Mouse (Mus musculus) left cerebral cortex, postnatal 4 days (tissue): Measurements from ENCODE around the gene Ppp2r3c. TPM values are rescaled to one million over a fixed set of nuclear protein-coding genes. Genes with fewer than 3 reads are reported as not detected.
A peak's percentile ranks its signal among the peaks of the same experiment; 100 is the strongest.
"Not testable (repeated sequence)": the region's sequence is repeated elsewhere in the genome, so short reads cannot be mapped to it uniquely, and the experiment has no call there.

Experiments used
- DNase-seq: peaks from one replicate; pipeline ENCODE4 v3.0.0-alpha.2; 2022
- intact Hi-C: fragments of 180-260 bp; cut with DNase I; formaldehyde crosslinking; loops from one replicate; pipeline ENCODE4 v1.15.1; 2025
- total RNA-seq, 2 experiments: library from RNA; stranded (reverse); gene quantifications; 2 replicates each; pipeline ENCODE4 v1.2.3; 2021

Gene Ppp2r3c
- 10 to 100 TPM; 15.5 to 20.5 TPM for total RNA-seq

DNA sequence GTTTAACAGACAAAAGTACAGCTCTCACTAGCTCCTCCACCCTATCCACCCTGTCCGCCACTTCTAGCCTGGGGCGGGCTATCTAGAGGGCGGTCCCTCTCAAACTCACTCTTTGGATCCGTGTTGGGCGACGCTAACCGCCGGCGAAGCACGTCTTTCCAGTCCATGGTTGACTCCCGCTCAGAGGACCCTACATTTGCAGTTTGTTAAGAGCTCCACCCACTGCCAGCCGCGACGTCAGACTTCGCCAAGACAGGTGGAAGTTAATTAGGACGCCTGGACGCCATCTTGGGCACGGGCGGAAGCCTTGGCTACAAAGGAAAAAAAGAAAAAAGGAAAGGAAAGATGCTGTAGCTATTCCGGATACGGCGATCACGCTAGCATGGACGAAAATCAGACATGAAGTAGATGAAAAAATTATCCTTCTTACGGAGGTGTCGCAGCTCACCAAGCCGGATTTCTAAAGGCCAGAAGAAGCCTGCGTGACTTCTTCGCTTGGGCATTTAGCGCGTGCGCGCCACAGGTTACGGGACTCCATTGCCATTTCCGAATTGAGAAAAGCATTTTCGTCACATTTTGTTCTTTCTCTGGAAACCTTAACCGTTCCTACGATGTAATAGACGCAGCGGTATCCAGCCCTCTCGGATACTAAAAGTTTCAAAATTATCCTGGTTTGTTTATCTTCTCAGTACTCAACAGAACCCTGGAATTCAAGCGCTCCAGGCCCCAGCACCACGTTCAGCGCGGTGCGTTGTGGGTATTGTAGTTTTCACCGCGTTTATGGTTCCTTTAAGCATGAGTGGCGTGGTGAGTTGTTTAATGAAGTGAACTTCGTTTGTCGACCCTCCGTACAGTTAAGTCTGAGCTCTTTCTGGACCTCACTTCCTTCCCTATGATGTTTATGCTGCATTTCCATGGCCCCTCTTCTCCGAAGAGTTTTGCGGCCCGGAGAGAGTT lies at the start of gene Ppp2r3c:
Ppp2r3c (minus strand) TSS at position 514 of the 957 bp plus-strand sequence.
- intact Hi-C loops = no loop called here

DNA sequence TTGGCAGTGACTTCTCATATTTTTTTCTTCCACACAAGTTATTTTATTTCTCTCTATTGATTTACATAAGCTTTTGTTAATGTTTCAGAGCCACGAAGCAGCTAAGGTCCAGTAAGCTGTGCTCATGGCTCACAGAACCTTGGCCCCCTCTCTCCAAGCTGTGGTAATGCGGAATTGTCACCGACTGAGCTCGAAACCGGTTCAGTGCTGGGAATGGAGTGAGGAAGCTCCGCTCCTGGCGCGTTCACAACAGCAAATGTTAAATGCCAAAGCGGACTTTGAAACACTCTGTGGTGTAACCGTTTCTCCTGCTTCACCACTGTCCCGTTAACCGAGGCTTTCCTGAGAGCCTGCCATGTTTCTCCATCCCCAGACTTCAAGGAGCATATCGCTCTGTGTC lies 41.8 kb upstream of the Ppp2r3c start:
- intact Hi-C loops = no loop called here
- no peak for DNase-seq

More for the DNA sequence above, at the start of gene Ppp2r3c:
- DNase-seq = peak; percentile 92

DNA sequence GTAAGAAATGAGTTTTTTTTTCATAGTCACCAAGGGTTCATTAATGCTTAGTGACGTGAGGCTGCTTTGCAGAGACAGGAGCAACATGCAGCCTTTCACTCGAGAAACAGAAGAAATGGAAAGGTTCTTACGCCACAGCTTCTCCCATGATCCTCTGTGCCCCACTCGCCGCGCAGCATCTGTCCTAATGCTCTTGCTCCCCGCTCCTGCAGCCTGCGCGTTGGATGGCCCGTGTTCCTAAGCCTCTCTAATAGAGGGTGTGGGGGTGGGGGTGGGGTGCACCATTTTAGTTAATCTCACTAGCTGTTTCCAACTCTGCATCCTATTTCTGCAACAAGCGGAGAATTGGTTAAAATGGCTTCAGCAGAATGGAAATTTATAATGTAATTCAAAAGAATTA lies 41.2 kb upstream of the Ppp2r3c start:
- intact Hi-C loops = no loop called here
- no peak for DNase-seq

DNA sequence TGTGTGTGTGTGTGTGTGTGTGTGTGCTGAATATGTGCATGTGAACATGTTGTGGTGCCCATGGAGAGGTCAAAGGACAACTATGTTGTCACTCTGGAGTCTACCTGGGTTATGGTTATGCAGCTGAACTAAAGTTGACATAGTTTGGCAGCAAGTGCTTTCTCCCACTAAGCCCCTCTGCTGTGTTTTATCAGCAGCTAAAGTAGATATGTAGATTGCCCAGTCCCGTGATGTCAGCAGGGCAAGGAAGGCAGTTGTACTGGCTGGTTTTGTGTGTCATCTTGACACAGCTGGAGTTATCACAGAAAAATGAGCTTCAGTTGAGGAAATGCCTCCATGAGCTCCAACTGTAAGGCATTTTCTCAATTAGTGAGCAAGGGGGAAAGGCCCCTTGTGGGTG lies 40.2 kb upstream of the Ppp2r3c start:
- DNase-seq, intact Hi-C loops: not testable (repeated sequence)

DNA sequence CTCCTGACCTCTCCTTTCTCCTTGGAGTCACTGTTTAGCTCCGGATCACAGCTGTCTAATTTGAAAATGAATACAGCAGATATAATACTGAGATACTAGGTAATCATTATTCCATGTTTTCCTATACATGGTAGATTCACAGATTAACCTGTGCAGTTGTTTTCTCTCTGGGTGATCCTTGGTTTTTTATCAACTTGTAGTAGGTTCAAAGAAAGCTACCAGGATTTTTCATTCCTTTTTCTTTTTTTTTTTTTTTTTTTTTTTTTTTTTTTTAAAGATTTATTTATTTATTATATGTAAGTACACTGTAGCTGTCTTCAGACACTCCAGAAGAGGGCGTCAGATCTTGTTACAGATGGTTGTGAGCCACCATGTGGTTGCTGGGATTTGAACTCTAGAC lies 35.7 kb upstream of the Ppp2r3c start:
- intact Hi-C loops, DNase-seq: not testable (repeated sequence)

DNA sequence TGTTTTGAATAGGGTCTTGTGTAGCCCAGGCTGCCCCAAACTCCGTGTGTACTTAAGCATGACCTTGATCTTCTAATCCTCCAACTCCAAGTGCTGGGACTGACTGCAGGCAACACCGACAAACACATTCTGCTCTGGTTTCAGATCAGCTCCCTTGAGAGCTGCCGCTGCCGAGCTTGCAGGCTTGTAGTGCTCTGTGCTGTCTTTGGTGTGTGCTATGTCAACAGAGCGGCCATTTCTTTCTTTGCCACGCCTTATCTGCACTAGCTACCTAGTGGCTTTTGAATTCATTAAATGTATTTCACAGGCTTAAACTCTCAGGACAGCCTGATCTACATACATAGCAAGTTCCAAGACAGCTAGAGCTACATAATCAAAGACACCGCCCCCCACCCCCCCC lies 30.9 kb upstream of the Ppp2r3c start:
- intact Hi-C loops = no loop called here
- DNase-seq = no peak

DNA sequence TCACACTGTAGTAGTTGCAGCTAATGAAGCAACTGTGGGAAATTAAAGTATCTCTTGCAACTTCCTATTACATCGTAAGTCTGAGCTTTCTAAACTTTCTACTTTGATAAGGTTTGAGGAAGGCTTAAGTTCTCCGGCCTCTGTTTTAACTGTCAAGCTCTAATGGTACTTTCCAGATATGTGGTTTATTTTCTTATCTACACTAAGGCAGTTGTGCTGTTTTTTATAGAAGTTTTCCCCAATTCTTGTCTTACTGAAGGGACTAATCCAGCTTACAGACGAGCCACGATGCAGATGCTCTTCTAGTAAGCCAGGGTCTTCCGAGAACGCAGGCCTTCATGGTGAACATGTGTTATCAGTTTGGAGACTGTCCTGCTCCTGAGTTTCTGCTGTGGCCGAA lies 26.6 kb upstream of the Ppp2r3c start:
- no peak for DNase-seq
- intact Hi-C loops = no loop called here

DNA sequence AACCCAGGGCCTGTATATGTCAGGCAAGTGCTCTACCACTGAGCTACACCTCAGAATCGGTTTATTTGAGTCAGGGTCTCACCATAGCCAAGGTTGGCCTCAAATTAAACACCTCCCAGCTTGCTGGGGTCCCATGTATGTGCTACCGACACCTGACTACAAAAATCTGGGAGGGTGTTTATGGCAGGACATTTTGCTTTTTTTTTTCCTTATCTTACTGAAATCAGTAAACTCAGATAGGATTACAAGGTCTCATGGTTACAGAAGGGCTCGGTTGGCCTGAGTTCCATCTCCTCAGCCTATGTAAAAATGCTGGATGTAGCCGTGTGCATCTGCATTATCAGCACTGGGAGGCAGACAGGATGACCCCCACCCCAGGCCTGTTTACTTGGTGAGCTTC lies 26.0 kb upstream of the Ppp2r3c start:
- DNase-seq = no peak
- intact Hi-C loops = no loop called here

DNA sequence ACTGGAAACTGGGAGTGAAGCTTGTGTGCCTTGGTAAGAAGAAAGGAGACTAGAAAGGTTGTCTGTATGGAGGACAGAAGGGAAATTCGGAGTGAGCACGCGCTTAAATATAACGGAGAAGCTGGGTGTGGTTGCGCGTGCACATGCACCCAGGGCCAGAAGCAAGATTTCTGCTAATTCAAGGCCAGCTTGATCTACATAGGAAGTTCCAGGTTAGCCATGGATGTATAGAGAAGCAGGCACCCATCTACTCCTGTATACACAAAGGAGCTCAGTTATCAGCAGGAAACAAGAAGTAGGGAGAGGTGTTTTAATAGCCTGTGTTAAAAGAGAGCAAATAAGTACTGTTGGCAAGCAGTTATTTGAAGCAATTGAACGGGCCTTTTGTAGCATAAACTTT lies 22.9 kb upstream of the Ppp2r3c start:
- DNase-seq = no peak

DNA sequence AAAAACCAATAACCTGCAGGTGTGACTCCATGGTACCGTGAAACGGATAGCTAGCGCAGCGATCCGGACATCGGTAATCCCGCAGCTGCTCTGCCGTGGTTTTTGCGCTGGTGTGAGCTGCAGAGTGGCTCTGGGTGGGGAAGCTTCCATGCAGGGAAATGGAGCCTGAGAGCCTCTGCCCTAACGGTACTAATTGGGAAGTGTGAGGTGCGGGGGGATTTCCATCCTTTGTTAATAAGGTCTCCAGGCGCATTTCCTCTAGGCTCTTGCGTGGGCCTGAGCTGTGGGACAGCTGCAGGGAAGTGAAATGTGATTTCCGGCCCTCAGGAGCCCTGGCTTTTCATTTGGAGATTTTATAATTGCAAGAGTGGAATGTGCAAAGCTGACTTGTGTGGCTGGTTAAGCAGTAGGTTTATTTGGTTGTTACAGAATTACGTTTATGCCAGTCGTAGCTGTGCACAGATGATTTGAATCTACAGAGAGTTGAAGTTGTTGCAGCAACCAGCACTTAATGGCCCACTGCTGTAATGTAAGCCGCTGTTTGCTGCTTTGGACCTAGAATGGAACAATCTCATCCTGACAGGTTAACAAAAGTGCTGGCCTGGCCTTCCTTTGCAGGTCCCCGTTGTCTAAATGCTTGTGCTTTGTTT lies 19.0 kb upstream of the Ppp2r3c start:
- intact Hi-C loops = no loop called here
- DNase-seq = no peak

More for the DNA sequence above, 22.9 kb upstream of the Ppp2r3c start:
- intact Hi-C loops = no loop called here

DNA sequence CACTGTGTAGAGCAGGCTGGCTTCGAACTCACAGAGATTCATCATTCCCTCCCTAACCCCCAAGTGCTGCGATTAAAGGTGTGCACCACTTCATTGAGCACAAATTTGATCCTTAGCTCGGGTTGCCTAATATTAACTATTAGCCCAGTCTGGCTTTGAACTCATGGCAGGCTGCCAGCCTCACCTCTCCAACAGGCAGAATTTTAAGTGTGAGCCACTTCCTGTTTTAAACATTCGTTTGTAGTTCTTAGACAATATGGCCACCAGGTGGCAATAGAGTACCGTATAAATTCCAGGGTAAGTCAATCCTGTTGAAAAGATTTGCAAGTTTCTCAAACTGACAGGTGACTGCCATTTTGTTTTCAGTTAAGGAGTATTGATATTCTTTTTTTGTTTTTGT lies 12.4 kb upstream of the Ppp2r3c start:
- peak; percentile 67 for DNase-seq
- intact Hi-C loops = loop anchor here (2.0 to 10.0 kb wide), 3 partner anchors 80 to 520 kb away; partner anchors contain the start of gene Brms1l

DNA sequence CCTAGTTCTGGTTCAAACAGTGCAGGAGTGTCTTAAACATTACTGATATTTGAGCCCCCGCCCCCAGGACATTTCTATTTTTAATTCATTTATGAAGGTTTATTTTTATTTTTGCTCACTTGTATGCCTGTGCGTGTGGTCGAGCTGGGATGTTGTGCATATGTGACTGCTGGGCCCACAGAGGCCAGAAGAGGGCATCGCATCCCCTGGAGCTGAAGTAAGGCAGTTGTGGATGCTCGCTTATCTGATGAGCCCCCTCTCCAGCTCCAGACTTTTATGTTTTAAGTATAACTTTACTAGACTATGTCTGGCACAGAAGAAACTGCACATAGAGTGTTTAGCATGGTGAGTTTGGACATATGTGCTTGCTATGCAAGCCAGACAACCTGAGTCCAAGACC lies 11.1 kb upstream of the Ppp2r3c start:
- intact Hi-C loops = loop anchor here (2.0 to 10.0 kb wide), 3 partner anchors 81 to 521 kb away; partner anchors contain the start of gene Brms1l
- no peak for DNase-seq

DNA sequence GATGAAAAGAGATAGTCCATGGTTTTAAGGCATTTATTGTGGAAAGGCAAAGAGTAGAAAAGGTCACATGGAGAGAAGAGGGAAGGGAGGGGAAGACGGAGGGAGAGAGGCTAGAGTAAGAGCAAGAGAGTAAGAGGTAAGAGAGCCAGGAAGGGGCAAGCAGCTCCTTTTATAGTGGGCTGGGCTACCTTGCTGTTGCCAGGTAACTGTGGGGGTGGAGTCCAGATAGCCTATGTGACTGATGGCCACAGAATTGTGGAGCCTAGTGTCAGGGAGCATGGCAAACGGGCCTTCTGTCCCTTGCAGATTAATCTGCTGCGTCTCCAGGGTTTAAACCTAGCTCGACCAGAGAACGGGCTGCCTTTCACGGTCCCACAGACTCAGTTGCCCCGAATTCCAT lies 9.0 kb upstream of the Ppp2r3c start:
- DNase-seq = no peak
- intact Hi-C loops = loop anchor here (10.0 kb wide), 2 partner anchors 83 to 523 kb away; partner anchors contain the start of gene Brms1l

DNA sequence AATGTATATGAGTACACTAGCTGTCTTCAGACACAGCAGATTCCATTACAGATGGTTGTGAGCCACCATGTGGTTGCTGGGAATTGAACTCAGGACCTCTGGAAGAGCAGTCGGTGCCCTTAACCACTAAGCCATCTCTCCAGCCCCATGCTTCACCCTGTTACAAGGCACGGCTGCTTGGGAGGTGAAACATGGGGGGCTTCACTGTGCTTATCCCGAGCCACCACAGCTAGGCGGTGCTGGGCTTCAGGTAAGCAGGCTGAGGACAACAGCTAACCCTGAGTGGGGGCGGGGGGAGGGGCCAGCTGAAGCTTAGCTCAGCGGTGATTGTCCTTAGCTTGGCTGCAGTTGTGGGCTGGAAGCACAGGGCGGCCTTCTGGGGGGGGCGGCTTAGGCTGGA lies 6.7 kb upstream of the Ppp2r3c start:
- intact Hi-C loops = no loop called here
- DNase-seq = no peak

DNA sequence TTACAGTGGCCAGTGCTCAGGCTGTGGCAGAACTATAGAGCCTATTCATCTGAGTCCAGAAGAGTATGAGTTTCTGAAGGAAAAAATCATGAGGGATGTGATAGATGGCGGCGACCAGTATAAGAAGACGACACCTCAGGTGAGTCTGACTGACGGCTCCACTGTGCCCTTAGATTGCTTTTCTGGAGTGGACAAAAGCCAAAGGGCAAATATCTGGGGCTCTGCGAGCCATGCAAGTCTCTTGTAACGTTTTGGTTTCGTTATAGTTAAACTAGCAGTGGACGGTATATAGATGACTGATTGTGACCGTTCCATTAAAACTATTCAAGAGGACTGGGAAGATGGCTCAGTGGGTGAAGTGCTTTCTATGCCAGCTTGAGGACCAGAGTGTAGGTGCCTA lies 5.9 kb upstream of the Ppp2r3c start:
- intact Hi-C loops = no loop called here
- no peak for DNase-seq

DNA sequence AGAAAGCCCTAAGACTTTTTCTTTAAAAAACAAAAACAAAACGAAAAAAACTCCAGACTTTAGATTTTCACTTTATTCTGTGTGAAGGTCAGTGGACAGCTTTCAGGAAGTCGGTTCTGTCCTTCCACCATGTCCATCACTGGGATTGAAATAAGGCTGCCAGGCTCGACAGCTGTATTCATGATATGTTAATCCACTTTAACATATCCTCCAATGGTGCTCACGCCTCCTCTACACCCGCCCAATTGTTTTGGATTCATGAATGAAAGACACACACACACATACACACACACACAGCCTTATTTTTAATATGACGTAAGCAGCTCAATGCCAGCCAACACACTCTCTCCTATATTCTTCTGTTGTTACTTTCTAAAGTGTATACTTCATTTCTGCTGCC lies 4.8 kb upstream of the Ppp2r3c start:
- no peak for DNase-seq
- intact Hi-C loops = no loop called here

DNA sequence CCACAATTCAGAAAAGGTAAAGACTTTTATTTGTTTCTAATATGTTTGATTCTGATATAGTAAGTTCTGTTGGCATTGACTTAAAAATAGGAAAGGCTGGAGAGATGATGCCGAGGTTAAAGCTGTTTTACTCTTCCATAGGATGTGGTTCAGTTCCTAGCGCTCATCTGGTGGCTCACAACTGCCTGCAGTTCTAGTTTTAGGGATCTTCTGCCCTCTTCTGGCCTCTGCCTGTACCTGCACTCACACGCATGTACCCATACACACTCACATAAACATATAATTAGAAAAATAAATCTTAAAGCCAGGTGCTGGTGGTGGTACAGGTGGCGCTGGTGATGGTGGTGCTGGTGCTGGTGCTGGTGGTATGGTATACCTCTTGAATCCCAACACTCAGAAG lies 3.6 kb upstream of the Ppp2r3c start:
- intact Hi-C loops = no loop called here
- DNase-seq = no peak

DNA sequence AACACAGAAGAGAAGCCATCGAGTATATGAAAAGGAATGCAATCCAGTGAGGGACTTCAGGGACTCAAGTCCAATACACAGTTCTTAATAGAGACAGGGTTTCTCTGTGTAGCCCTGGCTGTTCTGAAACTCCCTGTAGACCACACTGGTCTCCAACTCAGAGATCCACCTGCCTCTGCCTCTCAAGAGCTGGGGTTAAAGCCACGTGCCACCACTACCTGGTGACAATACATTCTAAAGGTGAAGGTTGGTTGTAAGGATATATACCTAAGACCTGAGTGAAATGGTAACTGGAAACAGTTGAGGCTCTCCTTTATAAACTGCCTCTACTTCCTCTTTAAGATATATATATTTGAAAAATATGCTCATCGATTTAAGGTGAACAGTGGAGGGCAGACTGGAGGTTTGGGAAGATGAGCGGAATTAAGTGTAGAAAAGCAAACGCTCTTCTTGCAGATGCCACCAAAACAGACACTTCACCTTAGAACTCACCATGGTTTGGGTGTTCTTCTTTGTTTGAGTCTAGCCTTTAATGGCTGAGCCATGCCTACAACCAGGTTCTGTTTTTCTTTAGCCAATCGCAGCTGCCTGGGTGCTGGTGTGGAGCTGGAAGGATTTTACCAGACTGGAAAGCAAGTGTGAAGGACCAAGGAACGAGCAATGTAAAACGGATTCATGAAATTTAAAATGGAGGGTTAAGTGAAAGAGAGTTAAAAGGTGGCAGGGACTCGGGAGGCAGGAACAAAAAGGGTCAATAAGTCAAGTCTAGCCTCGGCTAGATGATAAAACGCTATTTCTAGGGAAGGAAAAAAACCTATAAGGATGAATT lies 1.1 kb downstream of the Ppp2r3c start:
- intact Hi-C loops = no loop called here
- no peak for DNase-seq

DNA sequence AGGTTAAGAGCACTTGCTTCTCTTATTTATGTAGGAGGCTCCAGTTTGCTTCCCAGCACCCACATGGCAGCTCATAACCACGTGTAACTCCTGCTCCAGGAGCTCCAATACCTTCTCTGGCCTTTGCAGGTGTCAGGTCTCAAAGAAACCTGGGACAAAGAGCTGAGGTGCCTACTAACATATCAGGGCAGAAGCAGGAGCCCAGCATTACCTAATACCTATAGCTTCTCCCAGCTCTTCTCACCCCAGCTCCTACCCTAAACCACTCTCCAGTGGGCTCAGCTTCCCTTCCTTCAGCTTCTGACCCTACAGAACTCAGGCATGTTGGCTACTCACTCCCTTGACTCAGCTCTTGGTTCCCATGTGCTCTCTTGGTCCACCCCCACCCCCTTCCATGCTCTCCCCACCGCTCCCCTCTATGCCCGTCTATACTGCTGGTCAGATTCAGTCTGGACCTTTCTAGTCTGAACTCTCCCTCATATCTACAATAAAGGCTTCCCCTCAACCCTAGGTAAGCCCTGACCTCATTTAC lies 1.9 kb downstream of the Ppp2r3c start:
- DNase-seq = no peak
- intact Hi-C loops = no loop called here

DNA sequence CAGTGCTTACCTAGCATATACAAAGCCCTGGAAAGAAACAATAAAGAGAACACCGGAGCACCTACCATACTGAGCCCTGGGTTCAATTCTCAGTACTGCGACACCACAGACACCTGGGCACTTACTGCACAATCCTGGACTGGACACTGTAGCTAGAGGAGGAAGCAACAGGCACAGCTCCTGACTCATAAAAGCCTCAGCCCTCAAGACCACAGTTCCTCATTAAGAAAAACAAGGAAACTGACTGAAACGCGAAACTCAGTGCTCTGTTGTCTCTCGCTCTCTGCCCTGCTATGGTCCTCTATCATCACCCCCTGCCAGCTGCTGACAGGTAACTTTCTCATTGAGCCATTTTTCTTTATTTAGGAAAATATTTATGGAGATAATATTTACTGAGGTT lies 3.5 kb downstream of the Ppp2r3c start, which contains the start of gene 1110008L16Rik:
1110008L16Rik (plus strand) TSS at position 242 of the 400 bp plus-strand sequence.
- intact Hi-C loops = no loop called here
- DNase-seq = no peak

DNA sequence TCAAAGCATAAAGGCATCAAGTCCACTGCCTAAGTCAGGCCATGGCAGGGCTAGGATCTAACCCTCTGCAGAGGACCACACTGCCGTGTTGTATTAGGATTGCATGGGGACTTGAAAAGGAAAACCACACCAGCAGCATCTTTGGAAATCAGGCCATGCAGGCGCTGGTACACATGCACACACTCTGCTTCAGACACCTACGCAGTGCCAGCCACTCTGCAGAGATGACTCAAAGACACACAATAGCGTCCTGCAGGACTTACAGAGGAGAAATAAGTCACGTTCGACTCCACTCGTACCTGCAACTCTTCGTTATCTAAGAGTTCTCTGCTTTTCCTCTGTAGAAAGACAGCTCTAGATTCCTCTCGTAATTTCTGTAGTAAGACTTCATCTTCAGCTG lies 4.7 kb downstream of the Ppp2r3c start:
- no peak for DNase-seq
- intact Hi-C loops = no loop called here
